Mouse (Mus musculus): ENCODE data around the gene Rptor.

DNA sequence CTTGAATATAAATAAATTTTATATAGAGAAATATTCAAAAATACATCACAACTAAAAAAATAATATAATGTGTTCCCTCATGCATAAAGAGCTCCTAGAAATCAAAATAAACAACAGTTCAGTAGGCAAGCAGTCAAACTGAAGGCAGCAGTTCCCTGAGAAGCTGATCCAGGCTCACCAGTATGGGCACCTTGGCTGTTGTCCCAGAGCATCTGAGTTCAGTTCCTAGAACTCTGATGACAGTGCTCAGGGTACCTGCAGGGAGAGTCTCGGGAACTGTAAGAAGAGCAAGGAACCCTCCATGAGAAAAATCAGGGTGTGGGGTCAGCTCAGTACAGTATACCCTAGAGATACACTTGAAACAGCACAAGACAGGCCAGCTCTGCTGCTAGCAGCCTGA, 235.1 kb downstream of the Rptor start:
- TF ChIP-seq CTCF (IDR thresholded peaks at IDR 0.05; ENCODE audit: insufficient read depth, low read length), result no peak
- no peak for TF ChIP-seq POLR2A (IDR thresholded peaks at IDR 0.05; ENCODE audit: borderline replicate concordance, extremely low read depth, low read depth, low read length)
